Mouse (Mus musculus): ENCODE measurements around the gene Dner.

DNA sequence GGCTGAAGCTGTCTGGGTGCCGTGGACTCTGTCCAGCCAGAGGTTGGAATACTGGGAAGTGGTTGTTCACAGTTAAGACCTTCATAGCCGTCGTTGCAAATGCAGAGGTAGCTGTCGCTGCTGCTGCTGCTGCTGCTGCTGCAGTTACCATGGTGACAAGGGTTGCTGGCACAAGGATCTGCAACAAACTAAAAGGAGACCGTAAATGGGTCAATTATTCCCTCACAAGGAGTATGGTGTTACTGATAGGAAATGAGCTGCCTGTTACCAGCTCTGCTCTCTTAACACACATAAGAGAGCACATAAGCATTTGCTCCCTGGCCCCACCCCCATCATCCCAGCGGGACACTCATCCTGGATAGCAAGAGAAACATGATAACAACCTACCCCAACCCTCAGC, 110.6 kb downstream of the Dner start:
- TF ChIP-seq GATA1 (IDR thresholded peaks at IDR 0.05; ENCODE audit: borderline replicate concordance, low read length) (no peak), FLI1 (IDR thresholded peaks at IDR 0.05; ENCODE audit: low read length) (no peak)

Measured in megakaryocyte, embryonic 14.5 days (primary cell).